Mouse (Mus musculus) brain, adult 2 months (tissue): ENCODE measurements around the gene 4930502E18Rik.
"Not testable (repeated sequence)": the region's sequence is repeated elsewhere in the genome, so short reads cannot be mapped to it uniquely, and the experiment has no call there.

Experiments used
- DNase-seq: peaks from one replicate; pipeline ENCODE4 v3.0.0; 2011; ENCODE audit warnings: low read depth, low spot score

The 4930502E18Rik gene

GRCm38 (mm10) chrX:53724596-53724995 is at the start of gene 4930502E18Rik:
Gene 4930502E18Rik (plus strand): TSS chrX:53724826.
- no peak for DNase-seq

- not testable (repeated sequence) for DNase-seq
These were observed 47.7 kb upstream of the 4930502E18Rik start for GRCm38 (mm10) chrX:53676943-53677342.

DNA sequence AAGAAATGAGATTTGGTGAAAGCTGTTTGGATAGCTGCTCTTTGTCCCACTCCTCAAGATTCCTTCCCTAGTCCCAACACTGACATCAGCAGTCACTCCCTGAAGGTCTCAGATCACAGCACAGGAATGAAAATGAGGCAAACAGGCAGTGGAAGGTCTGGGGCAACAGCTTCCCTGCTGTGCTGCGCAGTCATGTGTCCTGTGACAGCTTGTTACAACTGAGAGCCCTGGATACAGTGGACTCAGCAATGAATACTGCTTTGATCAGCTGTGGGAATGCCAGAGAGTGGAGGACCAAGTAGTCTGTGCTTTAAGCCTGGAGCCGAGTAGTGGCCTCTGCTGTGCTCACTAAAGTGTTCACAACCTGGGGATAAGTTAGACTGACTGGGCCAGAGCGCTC is 42.0 kb upstream of the 4930502E18Rik start:
- DNase-seq = not testable (repeated sequence)

DNA sequence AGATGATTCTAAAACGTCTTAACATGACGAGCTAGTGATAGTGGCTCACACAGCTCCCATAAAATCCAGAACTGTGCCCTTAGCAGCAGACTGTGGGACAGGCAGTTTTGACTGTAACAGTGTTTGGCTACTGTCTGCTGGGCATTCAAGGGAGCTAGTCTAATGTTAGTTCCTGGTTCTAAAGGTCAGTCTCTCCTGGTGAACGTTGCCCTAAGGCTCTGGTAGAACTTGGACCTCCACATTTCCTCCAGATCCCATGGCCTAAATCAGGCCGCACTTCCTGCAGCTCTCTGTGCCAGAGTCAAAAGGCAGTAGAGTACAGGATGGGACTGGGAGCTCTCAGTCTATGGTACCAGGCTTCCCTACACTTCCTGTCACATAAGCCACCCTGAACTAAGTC is 40.0 kb upstream of the 4930502E18Rik start:
- not testable (repeated sequence) for DNase-seq

- no peak for DNase-seq
These were observed 32.6 kb upstream of the 4930502E18Rik start for GRCm38 (mm10) chrX:53692065-53692464.

- no peak for DNase-seq
These were observed 31.5 kb upstream of the 4930502E18Rik start for GRCm38 (mm10) chrX:53693141-53693540.

DNA sequence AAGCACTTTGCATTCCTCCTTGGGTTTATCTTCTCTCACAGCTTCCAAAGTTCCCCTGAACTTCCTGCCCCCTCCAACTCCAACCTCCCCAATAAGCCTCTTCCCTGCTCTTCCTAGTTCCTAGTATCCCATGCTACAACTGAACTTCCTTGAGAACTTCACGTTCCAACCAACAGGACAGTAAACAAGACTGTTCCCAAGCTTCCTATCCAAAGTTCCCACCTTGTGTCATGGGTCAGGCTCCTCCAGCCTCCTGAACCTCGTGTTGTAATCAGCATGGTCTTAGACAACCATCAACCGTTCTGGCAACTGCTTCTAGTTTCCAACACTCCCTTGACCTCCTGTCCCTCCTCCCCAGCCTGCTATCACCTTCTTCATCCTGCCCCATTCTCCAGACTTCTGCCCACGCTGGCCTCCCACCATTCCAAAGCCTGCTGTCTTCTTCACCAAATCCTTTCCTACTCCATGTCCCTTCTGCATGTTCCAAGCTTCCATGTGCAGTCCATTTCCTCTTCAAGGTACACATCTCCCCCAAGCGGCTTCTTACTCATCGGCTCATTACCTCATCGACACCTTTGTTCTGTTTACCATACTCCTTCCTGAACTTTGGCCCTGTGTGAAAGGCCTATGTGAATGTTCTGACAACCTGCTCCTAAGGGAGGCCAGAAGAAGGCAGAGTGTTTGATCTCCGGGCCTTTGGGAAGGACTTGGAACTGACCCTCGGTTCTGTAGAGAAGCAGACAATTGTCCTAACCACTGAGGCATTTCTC is 30.4 kb upstream of the 4930502E18Rik start:
- no peak for DNase-seq

- DNase-seq = peak; percentile 49
These were observed 25.4 kb upstream of the 4930502E18Rik start for GRCm38 (mm10) chrX:53699225-53699624.

DNA sequence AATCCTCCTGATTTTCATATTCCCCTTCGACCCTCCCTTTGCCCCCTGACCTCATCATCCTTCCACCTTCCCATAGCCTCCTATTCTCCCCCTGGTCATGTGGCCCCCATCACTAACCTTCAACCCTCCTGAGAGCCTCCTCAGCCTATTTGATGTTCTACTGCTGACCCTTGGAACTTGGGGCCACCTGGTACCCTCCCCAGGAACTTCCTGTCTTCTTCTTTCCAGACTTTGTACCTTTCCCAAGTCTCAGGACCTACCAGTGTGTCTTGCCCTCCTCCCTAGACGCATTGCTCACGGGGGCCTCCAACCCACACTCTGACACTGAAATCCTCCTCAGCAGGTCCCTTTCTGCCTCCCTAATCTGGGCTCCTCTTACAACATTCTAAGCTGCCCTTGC is 22.0 kb upstream of the 4930502E18Rik start:
- DNase-seq = no peak

GRCm38 (mm10) chrX:53715942-53716322 is 8.7 kb upstream of the 4930502E18Rik start:
- no peak for DNase-seq

DNA sequence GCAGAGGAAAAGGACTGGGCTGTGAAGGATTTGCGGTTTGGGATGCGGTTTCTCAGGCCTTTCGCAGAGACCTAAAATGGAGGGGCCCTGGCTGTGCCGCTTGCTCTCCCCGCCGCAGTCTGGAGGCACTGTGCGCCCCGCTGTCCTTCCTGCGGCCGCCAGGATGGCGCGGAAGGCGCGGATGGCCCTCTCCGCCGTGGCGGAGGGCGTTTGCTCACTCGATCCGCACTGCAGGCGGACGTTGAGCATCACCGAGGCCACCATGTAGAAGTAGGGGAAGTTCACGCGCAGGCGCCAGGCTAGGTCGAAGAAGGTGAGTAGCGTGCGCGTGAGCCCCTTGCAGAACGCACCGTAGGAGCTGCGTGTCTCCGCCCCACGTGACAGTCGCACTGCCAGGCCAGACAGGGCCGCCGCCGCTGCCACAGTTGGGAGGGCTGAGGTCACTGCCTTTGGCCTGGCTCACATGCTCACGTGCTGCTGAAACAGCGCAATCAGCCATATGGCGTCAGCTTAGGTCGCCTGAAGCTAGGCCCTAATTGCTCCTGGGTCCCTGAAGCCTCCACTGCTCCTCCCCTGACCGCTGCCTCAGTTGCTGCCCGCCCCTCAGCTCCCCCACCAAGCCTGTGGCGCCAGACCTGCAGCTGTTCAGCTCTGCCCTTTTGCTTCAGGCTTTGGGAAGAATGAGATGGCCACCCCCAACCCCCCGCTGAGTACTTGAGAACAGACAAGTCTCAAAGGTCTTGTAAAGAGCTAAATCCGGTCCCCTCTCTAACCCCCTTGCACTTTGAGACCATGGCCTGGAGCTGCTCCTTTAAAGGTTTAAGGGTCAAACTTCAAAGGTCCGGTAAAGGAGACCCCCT is 8.1 kb upstream of the 4930502E18Rik start:
- DNase-seq = peak; percentile 88

GRCm38 (mm10) chrX:53728967-53729366 is 4.3 kb downstream of the 4930502E18Rik start:
- DNase-seq = no peak

- DNase-seq = peak; percentile 1
These were observed 28.2 kb downstream of the 4930502E18Rik start for GRCm38 (mm10) chrX:53752851-53753250.

GRCm38 (mm10) chrX:53757736-53758135 is 33.1 kb downstream of the 4930502E18Rik start, which contains the start of gene 1700013H16Rik:
Gene 1700013H16Rik (minus strand): TSS chrX:53757831.
- DNase-seq = no peak

DNA sequence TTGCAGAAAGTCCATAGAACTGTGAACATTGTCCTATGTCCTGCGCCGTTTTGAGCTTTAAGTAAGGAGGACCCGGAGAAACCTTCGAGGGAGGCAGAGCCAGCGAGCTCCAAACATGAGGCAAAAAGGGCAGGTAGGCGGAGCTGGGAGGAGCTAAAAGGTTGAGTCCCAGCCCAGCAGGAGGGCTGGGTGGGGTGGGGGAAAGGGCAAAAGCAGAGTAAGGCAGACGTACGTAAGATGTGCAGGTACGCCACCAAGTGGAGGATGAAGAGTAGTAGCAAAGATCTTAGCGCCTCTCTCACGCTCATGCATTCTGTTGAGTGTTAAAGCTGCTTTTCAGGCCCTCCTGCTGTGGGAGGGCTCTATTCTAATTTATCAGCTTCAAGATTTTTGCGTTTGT is 51.6 kb downstream of the 4930502E18Rik start, which contains the start of gene Zfp36l3:
Gene Zfp36l3 (minus strand): TSS at position 119 of the 400 bp plus-strand sequence.
- DNase-seq = no peak
